Mouse (Mus musculus): ENCODE measurements around the gene Chmp4b. TPM values are rescaled to one million over a fixed set of nuclear protein-coding genes. Genes with fewer than 3 reads are reported as not detected.

Gene Chmp4b
- polyA plus RNA-seq, 1 experiment from 2014 or later, result 12.5 TPM

DNA sequence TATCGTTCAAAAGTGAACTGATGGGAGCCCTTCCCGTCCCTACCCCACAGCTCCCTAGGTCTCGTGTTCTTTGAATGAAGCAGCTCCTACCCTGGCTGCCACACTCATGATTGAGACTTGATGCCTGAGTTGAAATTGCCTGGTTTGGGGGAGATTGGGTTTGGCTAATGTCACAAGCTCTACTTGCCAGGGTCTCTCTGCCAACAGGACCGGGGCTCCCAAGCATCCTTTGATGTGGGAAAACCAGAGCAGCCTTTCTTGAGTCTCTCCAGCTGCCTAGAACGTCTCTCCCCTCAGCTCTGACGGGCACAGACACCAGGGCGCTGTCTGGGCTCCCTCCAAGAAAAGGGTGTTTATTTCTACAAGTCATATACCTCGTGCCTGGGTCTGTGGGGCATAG is 44.2 kb downstream of the Chmp4b start:
- H3K4me3 ChIP-seq (ENCODE audit: low read depth, low read length), result no peak overlapping the region
- no peak overlapping the region for H3K4me2 ChIP-seq
- no peaks in the 10 kb centered on the region for H3K4me1 ChIP-seq (ENCODE audit: control insufficient read depth, insufficient read depth, low read length)
- H3K36me3 ChIP-seq (ENCODE audit: control insufficient read depth, insufficient read depth, low read length), result peaks cover 16% of the 10 kb centered on the region
- no peak overlapping the region for H3K27ac ChIP-seq (ENCODE audit: low read depth, low read length)
- no peaks in the 10 kb centered on the region for H3K27me3 ChIP-seq (ENCODE audit: control insufficient read depth, insufficient read depth, low read length)
- no peak for ATAC-seq (replicated peaks; ENCODE audit: insufficient number of reproducible peaks, low FRiP score, low TSS enrichment)
- H3K9me3 ChIP-seq (replicated peaks; ENCODE audit: control insufficient read depth, low read length), result no peaks in the 10 kb centered on the region
- no peak overlapping the region for H3K9ac ChIP-seq (ENCODE audit: low read depth, low read length)
- 73% methylated on average over 8 of the region's 8 CpGs for WGBS (ENCODE audit: insufficient replicate concordance)

DNA sequence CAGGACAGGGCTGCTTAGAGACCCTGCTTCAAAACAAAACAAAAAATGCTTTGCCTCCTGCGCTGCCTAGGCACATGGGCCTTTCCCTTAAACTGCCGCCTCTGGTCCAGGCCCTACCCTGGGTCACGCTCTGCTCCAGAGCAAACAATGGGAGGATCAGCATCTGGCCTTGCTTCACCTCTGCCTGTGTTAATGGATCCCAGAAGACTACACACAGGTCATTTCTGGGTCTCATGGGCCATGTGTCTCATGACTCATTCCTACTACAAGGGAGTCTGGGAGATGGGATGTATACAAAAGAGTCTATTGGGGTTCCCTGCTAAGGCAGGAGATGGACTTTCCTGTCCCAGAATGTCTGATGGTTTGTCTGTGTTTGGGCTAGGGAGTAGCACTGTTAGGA is 45.2 kb downstream of the Chmp4b start:
- H3K27me3 ChIP-seq (ENCODE audit: control insufficient read depth, insufficient read depth, low read length), result no peaks in the 10 kb centered on the region
- no peaks in the 10 kb centered on the region for H3K9me3 ChIP-seq (replicated peaks; ENCODE audit: control insufficient read depth, low read length)
- no peak for ATAC-seq (replicated peaks; ENCODE audit: insufficient number of reproducible peaks, low FRiP score, low TSS enrichment)
- H3K9ac ChIP-seq (ENCODE audit: low read depth, low read length), result no peak overlapping the region
- WGBS (ENCODE audit: insufficient replicate concordance), result 89% methylated on average over 3 of the region's 3 CpGs
- H3K4me3 ChIP-seq (ENCODE audit: low read depth, low read length), result no peak overlapping the region
- H3K27ac ChIP-seq (ENCODE audit: low read depth, low read length), result no peak overlapping the region
- no peaks in the 10 kb centered on the region for H3K4me1 ChIP-seq (ENCODE audit: control insufficient read depth, insufficient read depth, low read length)
- H3K4me2 ChIP-seq, result no peak overlapping the region
- peaks cover 12% of the 10 kb centered on the region for H3K36me3 ChIP-seq (ENCODE audit: control insufficient read depth, insufficient read depth, low read length)

DNA sequence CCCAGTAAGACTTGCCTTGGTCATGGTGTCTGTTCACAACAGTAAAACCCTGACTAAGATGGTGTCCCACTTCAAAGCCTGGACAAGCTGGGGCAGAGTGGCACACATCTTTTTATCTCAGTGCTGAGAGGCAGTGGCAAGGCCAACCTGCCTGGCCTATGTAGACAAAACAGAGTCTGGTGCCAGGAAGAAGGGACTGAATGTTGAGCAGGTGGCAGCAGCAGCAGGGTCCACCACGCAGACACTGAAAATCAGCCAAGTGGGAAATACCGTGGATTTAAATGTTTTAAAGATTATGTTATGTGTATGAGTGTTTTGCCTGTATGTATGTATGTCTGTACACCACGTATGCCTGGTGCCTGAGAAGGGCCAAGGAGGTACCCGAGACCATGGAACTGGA is 47.9 kb downstream of the Chmp4b start:
- WGBS (ENCODE audit: insufficient replicate concordance), result 92% methylated on average over 4 of the region's 4 CpGs
- no peaks in the 10 kb centered on the region for H3K4me1 ChIP-seq (ENCODE audit: control insufficient read depth, insufficient read depth, low read length)
- no peak overlapping the region for H3K4me3 ChIP-seq (ENCODE audit: low read depth, low read length)
- H3K9ac ChIP-seq (ENCODE audit: low read depth, low read length), result no peak overlapping the region
- no peak for ATAC-seq (replicated peaks; ENCODE audit: insufficient number of reproducible peaks, low FRiP score, low TSS enrichment)
- H3K27ac ChIP-seq (ENCODE audit: low read depth, low read length), result no peak overlapping the region
- H3K4me2 ChIP-seq, result no peak overlapping the region
- H3K36me3 ChIP-seq (ENCODE audit: control insufficient read depth, insufficient read depth, low read length), result peaks cover 4% of the 10 kb centered on the region
- no peaks in the 10 kb centered on the region for H3K27me3 ChIP-seq (ENCODE audit: control insufficient read depth, insufficient read depth, low read length)
- H3K9me3 ChIP-seq (replicated peaks; ENCODE audit: control insufficient read depth, low read length), result no peaks in the 10 kb centered on the region

GRCm38 (mm10) chr2:154700177-154700576 is 48.7 kb downstream of the Chmp4b start:
- H3K4me2 ChIP-seq, result no peak overlapping the region
- H3K4me1 ChIP-seq (ENCODE audit: control insufficient read depth, insufficient read depth, low read length), result no peaks in the 10 kb centered on the region
- H3K36me3 ChIP-seq (ENCODE audit: control insufficient read depth, insufficient read depth, low read length), result peaks cover 3% of the 10 kb centered on the region; the same call in 1 of the 2 replicates
- no peaks in the 10 kb centered on the region for H3K27me3 ChIP-seq (ENCODE audit: control insufficient read depth, insufficient read depth, low read length)
- 81% methylated on average over 2 of the region's 2 CpGs for WGBS (ENCODE audit: insufficient replicate concordance)
- H3K4me3 ChIP-seq (ENCODE audit: low read depth, low read length), result no peak overlapping the region
- no peak for ATAC-seq (replicated peaks; ENCODE audit: insufficient number of reproducible peaks, low FRiP score, low TSS enrichment)
- H3K9ac ChIP-seq (ENCODE audit: low read depth, low read length), result no peak overlapping the region
- H3K9me3 ChIP-seq (replicated peaks; ENCODE audit: control insufficient read depth, low read length), result no peaks in the 10 kb centered on the region
- no peak overlapping the region for H3K27ac ChIP-seq (ENCODE audit: low read depth, low read length)

DNA sequence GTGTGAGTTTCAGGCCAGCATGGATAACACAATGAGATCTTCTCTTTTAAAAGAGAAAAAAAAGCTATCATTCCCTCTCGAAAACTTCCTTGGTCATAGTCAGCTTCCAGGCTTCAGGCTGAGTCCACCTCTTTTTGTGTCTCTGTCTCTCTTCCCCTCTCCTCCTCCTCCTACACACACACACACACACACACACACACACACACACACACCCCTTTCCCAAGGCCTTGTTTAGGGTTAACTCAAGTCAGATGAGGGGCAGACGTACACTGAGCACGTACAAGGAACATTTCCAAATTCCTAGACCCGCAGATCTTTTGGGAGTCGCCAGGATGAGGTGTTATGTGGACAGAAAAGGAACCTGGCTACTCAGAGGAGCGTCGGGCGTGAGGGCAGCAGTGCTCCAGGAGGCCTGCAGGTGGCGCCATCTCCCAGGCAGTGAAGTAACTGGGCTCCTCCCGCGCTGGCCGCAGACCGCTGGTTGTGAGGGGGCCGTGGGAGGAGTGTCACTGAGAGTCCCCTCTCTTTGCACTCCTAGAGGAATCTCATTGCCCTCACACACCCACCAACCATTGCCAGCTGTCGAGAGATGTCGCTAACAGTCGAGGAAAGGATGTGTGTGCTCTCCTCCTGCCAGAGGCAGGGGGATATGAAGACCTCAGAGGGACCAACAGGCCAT is 51.3 kb downstream of the Chmp4b start:
- Histone ChIP-seq H3K9ac (ENCODE audit: low read depth, low read length) (no peak overlapping the region), H3K9me3 (replicated peaks; ENCODE audit: control insufficient read depth, low read length) (no peaks in the 10 kb centered on the region), H3K36me3 (ENCODE audit: control insufficient read depth, insufficient read depth, low read length) (no peaks in the 10 kb centered on the region), H3K27ac (ENCODE audit: low read depth, low read length) (no peak overlapping the region), H3K4me3 (ENCODE audit: low read depth, low read length) (no peak overlapping the region), H3K4me2 (peak overlapping the region; percentile 27), H3K27me3 (ENCODE audit: control insufficient read depth, insufficient read depth, low read length) (no peaks in the 10 kb centered on the region), H3K4me1 (ENCODE audit: control insufficient read depth, insufficient read depth, low read length) (no peaks in the 10 kb centered on the region)
- peak; percentile 40; the same call in 1 of the 2 replicates for ATAC-seq (replicated peaks; ENCODE audit: insufficient number of reproducible peaks, low FRiP score, low TSS enrichment)
- WGBS (ENCODE audit: insufficient replicate concordance), result 5% methylated on average over 17 of the region's 17 CpGs

- ATAC-seq (replicated peaks; ENCODE audit: insufficient number of reproducible peaks, low FRiP score, low TSS enrichment), result 0 out of 2 replicates have a peak, but pooled peaks have one; percentile 6
- Histone ChIP-seq H3K36me3 (ENCODE audit: control insufficient read depth, insufficient read depth, low read length) (no peaks in the 10 kb centered on the region), H3K9me3 (replicated peaks; ENCODE audit: control insufficient read depth, low read length) (no peaks in the 10 kb centered on the region), H3K4me1 (ENCODE audit: control insufficient read depth, insufficient read depth, low read length) (0 out of 2 replicates have a peak, but pooled peaks cover 3% of the 10 kb centered on the region), H3K4me3 (ENCODE audit: low read depth, low read length) (no peak overlapping the region), H3K4me2 (no peak overlapping the region), H3K27me3 (ENCODE audit: control insufficient read depth, insufficient read depth, low read length) (no peaks in the 10 kb centered on the region), H3K27ac (ENCODE audit: low read depth, low read length) (no peak overlapping the region), H3K9ac (ENCODE audit: low read depth, low read length) (no peak overlapping the region)
- 49% methylated on average over 11 of the region's 11 CpGs for WGBS (ENCODE audit: insufficient replicate concordance)
These were observed 55.2 kb downstream of the Chmp4b start for GRCm38 (mm10) chr2:154706526-154707280.

DNA sequence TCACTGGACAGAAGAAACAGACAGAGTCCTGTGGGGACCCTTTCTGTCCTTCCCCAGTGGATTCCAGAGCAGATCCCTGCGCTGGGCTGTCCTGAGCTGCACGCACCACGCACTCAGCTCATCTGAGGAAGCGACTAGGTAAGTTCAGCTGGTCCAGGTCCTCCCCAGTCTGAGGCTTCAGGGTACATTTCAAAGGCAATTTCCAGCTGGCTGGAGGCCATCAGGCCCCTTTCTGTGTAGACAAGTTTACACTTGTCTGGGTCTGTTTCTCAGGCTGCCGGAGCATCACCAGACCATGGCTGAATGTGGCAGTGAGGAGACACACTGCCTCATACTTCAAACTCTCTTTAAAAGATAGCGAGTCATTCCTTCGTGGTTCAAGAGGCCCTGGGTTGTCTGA is 55.8 kb downstream of the Chmp4b start:
- H3K4me1 ChIP-seq (ENCODE audit: control insufficient read depth, insufficient read depth, low read length), result 0 out of 2 replicates have a peak, but pooled peaks cover 3% of the 10 kb centered on the region
- no peak overlapping the region for H3K4me2 ChIP-seq
- H3K27ac ChIP-seq (ENCODE audit: low read depth, low read length), result no peak overlapping the region
- no peaks in the 10 kb centered on the region for H3K27me3 ChIP-seq (ENCODE audit: control insufficient read depth, insufficient read depth, low read length)
- no peak overlapping the region for H3K4me3 ChIP-seq (ENCODE audit: low read depth, low read length)
- H3K9me3 ChIP-seq (replicated peaks; ENCODE audit: control insufficient read depth, low read length), result no peaks in the 10 kb centered on the region
- peak; percentile 18; the same call in 1 of the 2 replicates for ATAC-seq (replicated peaks; ENCODE audit: insufficient number of reproducible peaks, low FRiP score, low TSS enrichment)
- no peak overlapping the region for H3K9ac ChIP-seq (ENCODE audit: low read depth, low read length)
- H3K36me3 ChIP-seq (ENCODE audit: control insufficient read depth, insufficient read depth, low read length), result no peaks in the 10 kb centered on the region
- 64% methylated on average over 7 of the region's 7 CpGs for WGBS (ENCODE audit: insufficient replicate concordance)

- no peak overlapping the region for H3K4me2 ChIP-seq
- H3K36me3 ChIP-seq (ENCODE audit: control insufficient read depth, insufficient read depth, low read length), result no peaks in the 10 kb centered on the region
- H3K4me3 ChIP-seq (ENCODE audit: low read depth, low read length), result no peak overlapping the region
- no peaks in the 10 kb centered on the region for H3K9me3 ChIP-seq (replicated peaks; ENCODE audit: control insufficient read depth, low read length)
- WGBS (ENCODE audit: insufficient replicate concordance), result 74% methylated on average over 7 of the region's 7 CpGs
- no peak overlapping the region for H3K9ac ChIP-seq (ENCODE audit: low read depth, low read length)
- H3K4me1 ChIP-seq (ENCODE audit: control insufficient read depth, insufficient read depth, low read length), result 0 out of 2 replicates have a peak, but pooled peaks cover 6% of the 10 kb centered on the region
- ATAC-seq (replicated peaks; ENCODE audit: insufficient number of reproducible peaks, low FRiP score, low TSS enrichment), result peak; percentile 63; the same call in 1 of the 2 replicates
- H3K27me3 ChIP-seq (ENCODE audit: control insufficient read depth, insufficient read depth, low read length), result no peaks in the 10 kb centered on the region
- no peak overlapping the region for H3K27ac ChIP-seq (ENCODE audit: low read depth, low read length)
These were observed 56.4 kb downstream of the Chmp4b start for GRCm38 (mm10) chr2:154707830-154708385.
